Mouse (Mus musculus): ENCODE measurements around the gene Entpd1.

DNA sequence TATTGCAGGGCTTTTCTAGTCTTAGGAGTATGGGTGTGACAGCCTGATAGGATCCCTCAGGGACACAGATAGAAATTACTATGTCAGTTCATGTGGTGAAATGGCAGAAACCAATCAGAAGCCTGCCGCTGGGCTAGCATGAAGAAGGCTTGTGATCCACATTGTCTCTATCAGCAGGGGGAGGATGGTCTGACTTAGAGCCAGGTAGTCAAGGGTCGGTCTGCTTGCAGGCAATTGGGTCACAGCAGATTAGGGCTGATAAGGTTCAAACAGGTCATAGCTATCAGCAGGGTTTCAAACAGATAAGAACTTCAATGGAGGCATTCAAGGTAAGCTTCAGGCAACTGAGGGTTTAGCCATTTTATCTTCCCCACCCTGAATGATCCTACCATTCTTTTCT is 31.3 kb upstream of the Entpd1 start:
- no peak for TF ChIP-seq CTCF (IDR thresholded peaks at IDR 0.05; ENCODE audit: control insufficient read depth, insufficient read depth, low read length)
- TF ChIP-seq POLR2A (IDR thresholded peaks at IDR 0.05; ENCODE audit: borderline replicate concordance, control insufficient read depth, low read depth, low read length), result no peak
